Mouse (Mus musculus) urinary bladder, adult 18-20 months (tissue): ENCODE results near the gene Nkpd1.

Experiments
- DNase-seq, 2 experiments: peaks; one replicate each; pipeline ENCODE4 v3.0.0; 2022; ENCODE audit warnings: low spot score in 2 of 2, mixed read lengths in 2 of 2

Gene Nkpd1

GRCm38 (mm10) chr7:19546007-19546406 lies 28.4 kb downstream of the Nkpd1 start:
- no peak for DNase-seq

DNA sequence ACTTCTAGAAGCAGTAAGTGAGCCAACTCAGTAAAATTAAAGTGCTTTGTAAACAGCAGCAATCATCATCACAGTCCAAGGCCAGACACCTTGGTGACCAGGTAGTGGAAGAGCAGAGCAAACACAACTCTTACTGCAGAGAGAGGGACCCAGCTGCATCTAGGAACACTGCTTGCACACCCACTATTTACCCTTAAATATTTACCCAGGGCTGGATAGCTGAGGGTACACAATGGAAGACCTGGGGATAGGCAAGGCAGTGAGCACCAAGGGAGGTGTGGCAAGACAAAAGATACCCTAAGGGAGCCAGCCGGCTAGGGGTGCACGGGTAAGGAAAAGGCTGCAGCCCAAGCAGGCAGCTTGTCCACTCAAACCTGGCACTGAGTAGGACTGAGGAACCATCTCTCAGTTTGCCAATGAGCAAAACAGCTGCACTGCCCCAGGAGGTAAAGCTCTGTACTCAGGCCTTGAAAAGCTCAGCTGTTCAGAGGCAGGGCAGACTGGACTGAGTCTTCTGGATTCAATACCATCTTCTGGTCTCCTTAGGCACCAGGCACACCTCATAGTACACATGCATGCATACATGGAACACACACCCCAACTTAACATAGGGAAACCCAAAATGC lies 29.8 kb downstream of the Nkpd1 start:
- DNase-seq, result no peak

- DNase-seq, result no peak
These were observed 31.8 kb downstream of the Nkpd1 start for GRCm38 (mm10) chr7:19549394-19549793.

DNA sequence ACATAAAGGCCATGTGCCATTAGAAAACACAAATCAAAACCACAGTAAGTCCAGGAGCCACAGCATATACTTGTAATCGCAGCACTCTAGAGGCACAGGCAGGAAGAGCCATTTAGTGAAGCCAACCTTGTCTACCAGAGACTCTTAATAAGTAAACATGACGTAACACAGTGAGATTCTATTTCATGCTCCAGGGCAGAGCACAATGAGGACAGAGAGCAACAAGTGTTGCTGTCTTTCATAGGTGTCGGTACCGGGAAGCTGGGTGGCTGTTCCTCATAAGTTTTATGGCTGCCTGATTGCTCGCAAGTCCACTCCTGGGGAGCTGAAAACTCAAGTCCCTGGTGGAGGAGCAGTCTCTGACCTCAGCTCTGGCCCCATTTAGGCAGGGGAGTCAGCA lies 34.0 kb downstream of the Nkpd1 start:
- DNase-seq, result no peak

DNA sequence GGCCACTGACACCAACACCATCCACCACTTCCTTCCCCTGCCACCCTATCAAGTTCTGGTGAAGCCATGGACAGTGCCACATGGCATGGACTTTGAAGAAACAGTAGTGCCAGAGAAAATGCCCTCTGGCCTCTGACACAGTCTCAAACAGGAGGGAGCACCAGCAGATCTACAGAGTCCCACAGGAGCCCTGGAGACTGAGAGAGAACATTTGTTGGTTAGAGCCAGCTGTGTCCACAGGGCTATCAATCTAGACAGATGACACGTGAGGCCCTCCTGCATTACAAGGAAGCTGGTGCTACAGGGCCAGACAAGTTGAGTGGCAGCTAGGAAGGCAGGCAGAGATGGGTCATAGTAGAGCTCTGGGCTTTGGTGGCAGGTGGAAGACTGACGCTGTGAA lies 34.8 kb downstream of the Nkpd1 start:
- no peak for DNase-seq

- no peak for DNase-seq
These were observed 36.5 kb downstream of the Nkpd1 start for GRCm38 (mm10) chr7:19554168-19554567.

DNA sequence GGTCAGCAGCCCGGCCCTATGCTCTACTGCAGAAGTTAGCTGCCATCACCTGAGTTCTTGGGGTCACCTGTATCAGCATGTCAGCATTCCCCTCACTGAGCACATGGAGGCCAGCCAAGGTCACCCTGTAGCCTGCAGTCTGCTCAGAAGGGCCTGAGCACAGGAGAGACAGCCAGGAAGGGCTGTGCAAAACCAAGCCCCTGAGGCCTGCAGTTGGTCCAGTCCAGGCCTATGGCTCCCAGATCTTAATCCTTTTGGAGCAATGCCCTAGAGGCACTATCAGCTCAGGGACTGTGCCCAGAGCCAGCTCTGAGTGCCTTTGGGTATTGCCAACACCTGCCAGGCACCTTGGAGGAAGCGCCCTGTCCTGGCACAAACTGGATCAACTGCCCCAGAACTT lies 39.4 kb downstream of the Nkpd1 start:
- DNase-seq, result no peak

DNA sequence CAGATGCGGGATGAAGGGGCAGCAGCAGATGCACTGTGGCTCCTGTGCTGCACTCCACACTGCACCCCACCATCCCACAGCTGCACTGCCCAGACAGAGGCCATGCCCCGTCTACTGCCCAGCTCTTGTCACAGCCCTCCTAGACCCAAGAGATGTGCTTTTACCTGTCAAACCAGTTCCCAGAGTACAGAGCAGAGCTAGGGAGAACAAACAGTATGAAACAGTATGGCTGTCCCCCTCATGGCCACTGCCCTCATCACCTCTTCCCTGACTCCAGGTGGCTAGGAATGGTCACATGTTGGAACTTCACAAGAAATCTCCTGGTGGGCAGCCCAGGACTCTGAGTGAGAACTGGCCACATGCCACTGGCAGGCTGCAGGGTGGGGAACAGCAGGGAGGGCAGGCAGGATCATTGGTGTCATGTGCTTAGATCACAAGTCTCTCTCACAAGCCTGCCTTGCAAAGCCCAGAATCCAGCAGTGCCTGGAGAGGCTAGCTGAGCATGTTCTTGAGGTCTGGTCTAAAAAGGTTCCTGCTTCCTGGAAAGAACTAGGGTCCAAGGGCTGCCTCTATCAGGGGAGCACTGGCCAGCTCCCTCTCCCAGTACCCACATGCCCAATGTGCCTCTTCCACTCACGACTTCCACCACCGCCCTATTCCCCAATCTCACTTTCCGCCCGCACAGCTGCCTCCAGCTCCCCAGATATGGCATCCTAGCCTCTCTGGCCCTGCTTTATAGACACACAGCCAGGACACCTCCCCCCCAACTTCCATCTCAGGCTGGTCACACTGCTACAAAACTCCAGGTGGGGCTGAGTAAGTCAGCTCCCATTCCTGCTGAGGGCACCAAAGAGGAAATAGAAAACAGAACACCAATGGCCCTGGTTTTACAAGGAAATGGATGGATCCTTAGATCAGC lies 40.6 kb downstream of the Nkpd1 start:
- DNase-seq, result no peak

DNA sequence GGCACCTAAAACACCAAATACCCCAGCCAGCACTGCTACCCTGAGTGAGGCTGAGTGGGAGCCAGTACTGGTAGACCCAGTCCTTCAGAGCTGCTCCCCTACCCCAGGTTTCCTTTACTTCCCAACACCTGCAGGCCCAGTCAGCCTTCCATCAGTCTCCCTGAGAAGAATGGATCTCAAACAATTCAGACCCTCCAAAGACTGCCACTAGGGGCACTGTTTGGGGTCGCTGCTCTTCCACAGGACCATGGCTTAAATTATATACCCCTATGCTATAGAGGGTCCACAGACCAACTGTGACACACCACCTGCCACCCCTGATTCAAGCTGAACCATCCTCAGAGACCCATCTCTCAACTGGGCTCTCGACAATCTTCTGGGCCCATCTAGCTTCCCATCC lies 41.3 kb downstream of the Nkpd1 start:
- DNase-seq, result no peak

- DNase-seq, result no peak
These were observed 43.0 kb downstream of the Nkpd1 start for GRCm38 (mm10) chr7:19560491-19561260.

DNA sequence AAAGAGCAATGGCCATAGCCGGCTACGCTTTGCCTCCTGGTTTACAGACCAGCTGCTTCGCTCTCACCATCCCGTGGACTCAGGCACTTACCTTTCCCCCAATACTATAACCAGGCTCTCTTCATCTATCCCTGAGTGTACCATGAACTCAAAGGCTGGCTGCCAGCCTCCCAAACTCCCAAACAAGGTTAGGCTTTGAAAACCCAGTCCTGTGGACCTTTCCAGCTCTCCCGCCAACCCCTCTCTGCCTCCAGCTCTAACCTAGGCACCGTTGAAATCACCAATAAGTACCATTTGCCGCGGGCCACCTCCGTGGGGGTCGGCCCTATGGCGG lies 43.8 kb downstream of the Nkpd1 start:
- DNase-seq, result no peak

DNA sequence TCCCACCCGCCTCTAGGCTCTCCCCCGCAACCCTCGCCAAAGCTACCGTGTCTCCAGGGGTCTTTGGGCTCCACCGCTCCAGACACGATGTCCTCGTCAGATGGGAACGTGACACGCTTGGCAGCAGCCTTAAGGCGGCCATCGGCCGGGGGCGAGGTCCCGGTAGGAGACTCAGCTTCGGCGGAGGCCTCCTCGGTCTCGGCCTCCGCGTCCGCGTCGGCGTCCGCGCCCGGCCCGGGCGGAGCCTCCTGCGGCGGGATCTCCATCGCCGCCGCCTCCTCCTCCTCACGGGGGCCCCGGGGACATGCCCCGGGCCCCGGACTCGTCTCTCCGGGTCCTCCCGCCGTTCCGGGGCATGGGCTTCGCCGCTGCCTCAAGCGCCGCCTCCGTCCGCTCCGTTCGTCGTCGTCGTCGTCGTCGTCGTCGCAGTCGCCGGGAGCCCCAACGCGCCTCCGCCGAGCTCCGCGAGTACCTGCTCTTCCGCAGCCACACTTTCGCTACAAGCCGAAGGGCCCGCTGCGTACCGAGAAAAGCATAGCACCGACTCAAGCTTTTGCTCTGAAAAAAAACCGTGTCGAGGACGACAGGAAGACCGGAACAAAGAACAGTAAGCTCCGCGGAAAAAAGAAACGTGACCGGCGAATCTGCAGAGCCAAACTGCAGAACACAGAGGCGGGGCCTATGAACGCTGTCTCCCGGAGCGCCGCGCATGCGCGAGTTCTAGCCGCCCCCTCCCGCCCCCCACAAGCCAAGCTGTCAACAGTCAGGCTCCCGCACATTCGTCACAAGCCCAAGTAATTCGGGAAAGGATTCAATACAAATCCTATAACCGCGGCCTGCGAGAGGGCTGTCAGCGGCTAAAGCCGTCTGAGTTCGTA lies 44.4 kb downstream of the Nkpd1 start:
- peak; percentile 84 to 90 for DNase-seq

GRCm38 (mm10) chr7:19562643-19563410 lies 45.2 kb downstream of the Nkpd1 start, which contains the start of gene Ppp1r37:
Gene Ppp1r37, minus strand, starts transcription at chr7:19563076.
- DNase-seq, result no peak

DNA sequence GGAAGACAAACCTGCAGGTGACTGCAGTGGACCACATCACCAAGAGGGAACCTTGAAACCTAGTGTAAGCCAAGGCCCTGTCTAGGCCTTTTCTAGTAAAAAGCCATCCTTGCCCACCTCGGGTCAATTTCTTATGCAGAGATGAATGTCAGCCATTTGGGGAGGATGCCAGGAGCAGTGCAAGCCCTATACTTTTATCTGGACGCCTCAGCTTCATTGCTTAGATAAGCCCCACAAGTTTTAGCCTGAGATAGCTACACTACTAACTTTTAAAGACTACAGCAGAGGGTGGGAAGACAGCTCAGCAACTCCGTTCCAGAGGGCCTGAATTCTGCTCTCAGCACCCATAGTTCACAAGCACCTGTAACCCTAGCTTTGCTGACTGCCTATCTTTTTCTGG lies 46.2 kb downstream of the Nkpd1 start:
- no peak for DNase-seq

DNA sequence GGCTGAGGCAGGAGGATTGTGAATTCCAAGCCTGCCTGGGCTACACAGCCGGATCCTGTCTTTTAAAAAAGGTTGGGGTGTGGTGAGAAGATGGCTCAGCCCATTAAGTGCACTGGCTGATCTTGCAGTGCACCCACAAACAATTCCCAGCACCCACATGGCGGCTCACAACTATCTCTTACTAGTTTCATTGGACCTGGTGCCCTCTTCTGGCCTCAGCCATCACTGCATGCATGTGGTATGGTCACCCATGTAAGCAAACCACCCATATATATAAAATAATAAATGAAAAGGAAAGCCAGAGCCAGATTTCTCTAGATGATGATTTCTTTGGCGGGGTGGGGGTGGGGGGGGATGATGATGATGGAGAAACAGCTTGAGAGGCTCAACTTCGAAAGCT lies 46.8 kb downstream of the Nkpd1 start:
- DNase-seq, result no peak

- DNase-seq, result no peak
These were observed 48.2 kb downstream of the Nkpd1 start for GRCm38 (mm10) chr7:19565803-19566202.

DNA sequence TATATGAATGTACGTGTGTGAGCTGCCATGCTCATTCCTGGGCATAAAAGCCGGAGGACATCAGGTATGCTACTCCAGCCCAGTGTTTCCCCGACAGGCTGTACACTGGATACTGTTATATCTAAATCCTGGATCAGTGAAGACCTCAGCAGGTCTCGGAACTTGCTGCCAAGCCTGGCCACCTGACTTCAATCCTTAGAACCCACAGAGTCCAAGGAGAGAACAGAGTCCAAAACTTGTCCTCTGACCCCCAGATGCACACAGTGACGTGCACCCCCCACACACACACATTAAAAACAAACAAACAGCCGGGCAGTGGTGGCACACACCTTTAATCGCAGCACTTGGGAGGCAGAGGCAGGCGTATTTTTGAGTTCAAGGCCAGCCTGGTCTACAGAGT lies 49.8 kb downstream of the Nkpd1 start:
- DNase-seq, result no peak

DNA sequence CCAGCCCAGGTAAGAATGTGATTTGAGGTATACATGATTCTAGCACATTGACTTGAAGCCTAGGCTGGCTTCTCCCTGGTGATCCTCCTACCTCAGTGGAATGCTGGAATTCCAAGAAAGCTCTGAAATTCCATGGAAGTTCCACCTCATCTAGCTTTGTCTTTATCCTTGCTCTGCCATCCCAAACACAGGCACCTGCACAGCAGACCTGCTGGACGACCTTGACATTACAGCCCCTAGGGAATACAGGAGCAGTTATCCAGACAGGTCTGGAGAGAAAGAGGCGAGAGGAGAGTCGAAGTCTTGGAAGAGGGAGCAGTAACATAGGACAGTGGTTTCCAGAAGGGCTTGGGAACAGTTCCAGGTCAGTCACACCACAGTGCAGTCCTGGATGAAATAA lies 52.0 kb downstream of the Nkpd1 start:
- DNase-seq, result no peak

DNA sequence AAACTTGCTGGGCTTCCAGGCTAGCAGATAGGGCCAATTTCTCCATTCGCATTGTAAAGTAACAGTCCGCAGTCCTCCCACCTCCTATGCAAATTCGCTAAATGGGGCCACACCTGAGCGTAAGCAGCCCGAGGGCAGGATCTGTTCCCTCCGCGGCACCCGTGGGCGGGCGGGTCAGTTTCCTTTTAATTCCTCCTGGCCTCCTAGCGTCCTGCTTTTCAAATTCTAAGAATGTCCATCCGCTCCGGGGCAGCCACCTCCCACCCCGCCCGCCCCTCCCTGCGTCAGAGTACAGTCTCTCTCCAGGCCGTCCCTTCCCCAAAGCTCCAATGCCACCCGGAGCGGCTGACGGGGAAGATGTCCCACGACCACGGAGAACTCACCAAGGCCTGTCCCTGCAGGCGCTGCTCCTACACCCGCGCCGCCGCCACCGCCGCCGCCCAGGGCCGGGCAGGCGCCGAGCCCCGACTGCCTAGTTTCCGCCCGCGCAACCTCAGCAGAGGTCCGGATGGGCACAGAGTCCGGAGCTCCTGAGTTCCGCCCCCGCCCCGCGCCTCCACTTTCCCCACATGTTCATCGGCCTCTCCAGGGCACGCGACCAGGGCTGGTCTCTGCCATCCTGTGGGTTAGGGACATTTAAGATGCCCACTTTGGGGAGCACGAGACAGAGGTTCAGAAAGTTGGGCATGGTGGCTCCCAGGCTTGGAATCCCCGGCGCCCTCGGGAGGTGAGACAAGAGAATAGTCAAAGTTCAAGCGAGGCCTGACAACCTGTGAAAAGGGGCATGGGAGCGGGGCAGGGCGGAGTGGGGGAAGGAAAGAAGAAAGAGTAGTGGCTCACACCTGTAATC lies 55.5 kb downstream of the Nkpd1 start:
- peak; percentile 60 to 77 for DNase-seq

- no peak for DNase-seq
These were observed 56.1 kb downstream of the Nkpd1 start for GRCm38 (mm10) chr7:19573776-19574140.
